Mouse (Mus musculus): Measurements from ENCODE around the gene Ehbp1l1. TPM values are rescaled to one million over a fixed set of nuclear protein-coding genes. Genes with fewer than 3 reads are reported as not detected.

The Ehbp1l1 gene
- 25.1 and 28.3 TPM in 2 replicates for polyA plus RNA-seq (2012; rRNA removed)

DNA sequence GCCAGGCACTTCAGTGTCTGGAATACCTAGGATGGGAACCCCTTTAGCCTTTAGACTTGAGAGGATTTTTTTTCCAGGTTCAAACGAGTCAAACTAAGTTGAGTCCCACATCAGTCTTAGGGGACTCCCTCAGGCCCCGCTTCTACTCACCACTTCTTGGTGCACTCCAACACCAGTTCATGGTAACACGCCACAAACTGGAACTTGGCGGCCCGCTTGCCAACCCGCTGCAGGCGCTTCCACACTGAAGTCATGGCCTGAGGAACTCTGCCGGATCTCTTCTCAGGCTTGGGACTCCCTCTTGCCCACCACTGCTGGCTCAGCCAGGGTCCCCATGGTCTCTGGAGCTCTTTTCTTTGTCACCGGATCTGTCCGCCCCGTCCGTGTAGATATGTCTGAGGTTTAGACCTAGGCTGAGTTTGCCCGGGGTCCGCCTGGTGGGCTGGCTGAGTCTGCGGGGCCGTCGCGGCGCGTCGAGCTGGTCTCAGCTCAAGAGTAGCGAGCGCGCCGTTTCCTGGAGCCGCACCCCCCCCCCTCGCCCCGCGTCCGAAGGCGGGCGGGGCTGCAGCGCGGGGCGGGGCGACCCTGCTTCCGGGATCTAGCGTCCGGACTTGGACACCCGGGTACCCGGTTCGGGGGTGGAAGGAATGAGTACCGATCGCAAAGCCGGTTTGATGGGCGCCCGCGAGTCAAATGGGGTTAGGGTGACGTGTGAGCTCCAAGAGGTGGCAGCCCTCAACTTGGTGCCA, at the start of gene Ehbp1l1:
Gene Ehbp1l1 (minus strand): TSS at position 551 of the 749 bp plus-strand sequence.

GRCm38 (mm10) chr19:5770925-5771860, 45.1 kb upstream of the Ehbp1l1 start, which contains the start of gene Scyl1:
TSS of gene Scyl1 (minus strand) at chr19:5771419.

GRCm38 (mm10) chr19:5740320-5741317, 14.5 kb upstream of the Ehbp1l1 start, which contains the start of gene Ltbp3:
TSS of gene Ltbp3 (plus strand) at chr19:5740904.

GRCm38 (mm10) chr19:5729444-5729815, 3.3 kb upstream of the Ehbp1l1 start, which contains the start of gene Fam89b:
TSS of gene Fam89b (minus strand) at chr19:5729653.

GRCm38 (mm10) chr19:5704163-5704800, 21.8 kb downstream of the Ehbp1l1 start, which contains the start of gene Kcnk7:
TSS of gene Kcnk7 (plus strand) at chr19:5704367.

GRCm38 (mm10) chr19:5688200-5689087, 37.7 kb downstream of the Ehbp1l1 start, which contains the start of the genes Map3k11 and Pcnx3:
TSS of gene Map3k11 (plus strand) at chr19:5688742.
TSS of gene Pcnx3 (minus strand) at chr19:5688908.

DNA sequence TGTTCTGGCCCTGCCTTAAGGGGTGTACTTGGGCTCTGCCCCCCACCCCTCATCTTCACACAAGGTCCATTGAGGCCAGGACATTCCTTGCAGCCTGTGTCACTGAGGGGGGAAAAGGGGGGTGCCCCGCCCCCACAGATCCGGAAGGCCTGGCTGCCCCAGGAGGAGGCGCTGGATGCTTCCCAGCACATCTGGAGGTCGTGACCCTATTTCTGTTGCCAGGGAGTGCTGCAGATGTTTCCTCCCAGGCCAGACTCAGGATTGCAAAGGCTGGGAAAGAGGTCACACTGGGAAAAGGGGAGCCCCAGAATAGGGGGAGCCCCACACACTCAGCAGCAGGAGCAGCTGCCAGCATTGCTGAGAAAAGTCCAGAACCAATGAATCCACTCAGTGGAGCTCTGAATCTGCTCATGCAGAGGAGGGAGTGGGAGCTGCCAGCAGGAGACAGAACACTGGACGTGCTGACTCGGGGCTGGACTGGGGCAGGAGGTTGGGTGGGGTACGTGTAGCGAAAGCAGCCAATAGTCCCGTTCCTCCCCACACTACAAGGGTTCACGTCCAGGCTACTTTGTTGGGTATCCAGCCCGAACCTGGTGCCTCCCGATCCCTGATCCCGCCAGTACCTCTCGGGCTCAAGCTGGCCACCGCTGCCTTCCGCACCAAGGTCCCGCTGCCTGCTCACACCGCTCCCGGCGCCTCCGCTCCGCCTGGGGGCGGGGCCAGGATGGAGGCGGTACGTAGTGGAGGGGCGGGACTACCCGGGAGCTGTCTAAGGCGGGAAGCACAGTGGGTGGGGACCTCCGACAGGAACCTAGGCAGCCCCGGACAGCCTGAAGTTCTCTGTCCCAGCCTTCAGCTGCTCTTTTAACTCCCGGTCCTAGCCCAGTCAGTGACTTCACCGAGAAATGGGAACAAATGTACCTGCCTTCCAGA, 62.9 kb downstream of the Ehbp1l1 start, which contains the start of gene Sipa1:
Gene Sipa1 (minus strand): TSS at position 727 of the 933 bp plus-strand sequence.

Other genes with a start within 250 kb of the Ehbp1l1 start
- gene Mus81, start 237.9 kb downstream of the Ehbp1l1 start, polyA plus RNA-seq (2012; rRNA removed): 57.1 and 64.2 TPM in 2 replicates
- gene Cfl1, start 235.9 kb downstream of the Ehbp1l1 start, polyA plus RNA-seq (2012; rRNA removed): 1,583 and 1,664 TPM in 2 replicates
- 3.8 and 4.0 TPM in 2 replicates for gene 1700020D05Rik, start 222.5 kb downstream of the Ehbp1l1 start, polyA plus RNA-seq (2012; rRNA removed)
- 103 and 108 TPM in 2 replicates for gene Snx32, start 215.8 kb downstream of the Ehbp1l1 start, polyA plus RNA-seq (2012; rRNA removed)
- gene Ovol1, start 165.7 kb downstream of the Ehbp1l1 start, polyA plus RNA-seq (2012; rRNA removed): 0.05 and 0.56 TPM in 2 replicates
- 2.4 and 2.5 TPM in 2 replicates for gene Ap5b1, start 158.3 kb downstream of the Ehbp1l1 start, polyA plus RNA-seq (2012; rRNA removed)
- 90.9 and 107 TPM in 2 replicates for gene Rnaseh2c, start 124.4 kb downstream of the Ehbp1l1 start, polyA plus RNA-seq (2012; rRNA removed)
- gene Kat5, start 116.1 kb downstream of the Ehbp1l1 start, polyA plus RNA-seq (2012; rRNA removed): 155 and 159 TPM in 2 replicates
- 38.6 and 41.9 TPM in 2 replicates for gene Rela, start 88.8 kb downstream of the Ehbp1l1 start, polyA plus RNA-seq (2012; rRNA removed)
- gene Sipa1, start 62.6 kb downstream of the Ehbp1l1 start, polyA plus RNA-seq (2012; rRNA removed): 25.8 and 34.4 TPM in 2 replicates
- 20.8 and 24.0 TPM in 2 replicates for gene Map3k11, start 37.6 kb downstream of the Ehbp1l1 start, polyA plus RNA-seq (2012; rRNA removed)
- gene Pcnx3, start 37.4 kb downstream of the Ehbp1l1 start, polyA plus RNA-seq (2012; rRNA removed): 80.3 and 94.9 TPM in 2 replicates
- gene Kcnk7, start 21.9 kb downstream of the Ehbp1l1 start, polyA plus RNA-seq (2012; rRNA removed): 0.05 and 0.21 TPM in 2 replicates
- gene Fam89b, start 3.3 kb upstream of the Ehbp1l1 start, polyA plus RNA-seq (2012; rRNA removed): 241 and 283 TPM in 2 replicates
- gene Ltbp3, start 14.6 kb upstream of the Ehbp1l1 start, polyA plus RNA-seq (2012; rRNA removed): 64.1 and 102 TPM in 2 replicates
- gene Scyl1, start 45.1 kb upstream of the Ehbp1l1 start, polyA plus RNA-seq (2012; rRNA removed): 121 and 140 TPM in 2 replicates
- 16.1 and 16.6 TPM in 2 replicates for gene Frmd8, start 149.0 kb upstream of the Ehbp1l1 start, polyA plus RNA-seq (2012; rRNA removed)
- gene Slc25a45, start 151.5 kb upstream of the Ehbp1l1 start, polyA plus RNA-seq (2012; rRNA removed): 3.5 and 4.1 TPM in 2 replicates
- gene Tigd3, start 167.8 kb upstream of the Ehbp1l1 start, polyA plus RNA-seq (2012; rRNA removed): 13.9 and 15.5 TPM in 2 replicates
- 193 and 198 TPM in 2 replicates for gene Dpf2, start 186.7 kb upstream of the Ehbp1l1 start, polyA plus RNA-seq (2012; rRNA removed)
- 9.7 and 12.1 TPM in 2 replicates for gene Cdc42ep2, start 198.5 kb upstream of the Ehbp1l1 start, polyA plus RNA-seq (2012; rRNA removed)
- 50.1 and 52.4 TPM in 2 replicates for gene Pola2, start 237.9 kb upstream of the Ehbp1l1 start, polyA plus RNA-seq (2012; rRNA removed)